Mouse (Mus musculus) liver, embryonic 15.5 days (tissue): ENCODE results near the gene Eml6. TPM values are rescaled to one million over a fixed set of nuclear protein-coding genes. Genes with fewer than 3 reads are reported as not detected.
"Not testable (repeated sequence)": the region's sequence is repeated elsewhere in the genome, so short reads cannot be mapped to it uniquely, and the experiment has no call there.

Source experiments
- ATAC-seq: fragments of 200-750 bp; cut with Nextera tagmentation; 2 replicates; pipeline ENCODE4 v1.8.0; 2017; ENCODE audit warnings: moderate number of reproducible peaks, mild to moderate bottlenecking, moderate library complexity; ENCODE audit not compliant: insufficient read depth
- H3K27ac ChIP-seq: fragments of 300-500 bp; sonication (generic); replicated peaks from 2 replicates; pipeline ENCODE4 v1.5.1; 2015; ENCODE audit warnings: mild to moderate bottlenecking, inconsistent platforms
- H3K27me3 ChIP-seq: fragments of 300-500 bp; sonication (generic); 2 replicates; pipeline ENCODE4 v1.6.1; 2015; ENCODE audit warnings: mild to moderate bottlenecking, inconsistent platforms
- H3K36me3 ChIP-seq: fragments of 300-500 bp; sonication (generic); replicated peaks from 2 replicates; pipeline ENCODE4 v1.6.1; 2015; ENCODE audit warnings: moderate library complexity, mild to moderate bottlenecking, inconsistent platforms
- H3K4me1 ChIP-seq: fragments of 300-500 bp; sonication (generic); replicated peaks from 2 replicates; pipeline ENCODE4 v1.6.1; 2015; ENCODE audit warnings: inconsistent platforms
- H3K4me2 ChIP-seq: fragments of 300-500 bp; sonication (generic); 2 replicates; pipeline ENCODE4 v1.6.1; 2015; ENCODE audit warnings: moderate library complexity, mild to moderate bottlenecking, inconsistent platforms
- H3K4me3 ChIP-seq: fragments of 300-500 bp; sonication (generic); replicated peaks from 2 replicates; pipeline ENCODE4 v1.5.1; 2015; ENCODE audit warnings: mild to moderate bottlenecking, inconsistent platforms
- H3K9ac ChIP-seq: fragments of 300-500 bp; sonication (generic); 2 replicates; pipeline ENCODE4 v1.6.1; 2015; ENCODE audit warnings: moderate library complexity, mild to moderate bottlenecking, inconsistent platforms
- H3K9me3 ChIP-seq: fragments of 300-500 bp; sonication (generic); replicated peaks from 2 replicates; pipeline ENCODE4 v1.6.1; 2016; ENCODE audit warnings: inconsistent platforms
- WGBS: fragments of 180-500 bp; shearing (Covaris S2); methylation state at CpG from one replicate; pipeline ENCODE4 v1.1.7; 2015; ENCODE audit warnings: mixed read lengths; ENCODE audit not compliant: insufficient replicate concordance; 5-methylcytosine and 5-hydroxymethylcytosine counted together
- polyA plus RNA-seq: library from polyadenylated mRNA; unstranded; fragments of >200 nt; fragmentation: Nextera tagmentation; extraction: Ambion mirVana; gene quantifications from 2 replicates; pipeline ENCODE4 v1.2.1, GENCODE M21; 2015

Eml6 gene
- polyA plus RNA-seq, 1 experiment from 2014 or later, result 0.09 TPM

DNA sequence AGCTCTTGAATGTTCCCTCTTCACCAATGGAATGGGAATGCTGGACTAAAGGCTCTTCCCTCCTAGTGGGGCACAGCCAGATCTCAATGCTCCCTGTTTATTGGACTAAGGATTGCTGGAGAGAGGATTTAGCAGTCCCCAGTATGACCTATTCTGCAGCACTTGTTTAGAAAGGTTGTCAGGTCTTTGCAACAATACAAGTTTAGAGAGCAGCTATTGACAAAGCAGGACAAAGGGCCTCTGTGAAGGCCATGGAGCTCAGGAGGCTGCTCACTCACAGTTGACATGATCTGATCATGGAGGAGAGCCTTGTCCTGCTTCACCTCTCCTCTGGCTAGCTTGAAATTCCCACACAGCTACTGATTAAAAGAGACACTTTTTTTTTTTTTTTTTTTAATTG lies 257.3 kb downstream of the Eml6 start:
- Histone ChIP-seq H3K9ac (no peak overlapping the region), H3K36me3 (no peaks in the 10 kb centered on the region), H3K4me2 (no peak overlapping the region), H3K27me3 (no peaks in the 10 kb centered on the region; the same call in 1 of the 2 replicates), H3K4me1 (no peaks in the 10 kb centered on the region), H3K27ac (no peak overlapping the region), H3K9me3 (no peaks in the 10 kb centered on the region), H3K4me3 (no peak overlapping the region)
- no peak for ATAC-seq

DNA sequence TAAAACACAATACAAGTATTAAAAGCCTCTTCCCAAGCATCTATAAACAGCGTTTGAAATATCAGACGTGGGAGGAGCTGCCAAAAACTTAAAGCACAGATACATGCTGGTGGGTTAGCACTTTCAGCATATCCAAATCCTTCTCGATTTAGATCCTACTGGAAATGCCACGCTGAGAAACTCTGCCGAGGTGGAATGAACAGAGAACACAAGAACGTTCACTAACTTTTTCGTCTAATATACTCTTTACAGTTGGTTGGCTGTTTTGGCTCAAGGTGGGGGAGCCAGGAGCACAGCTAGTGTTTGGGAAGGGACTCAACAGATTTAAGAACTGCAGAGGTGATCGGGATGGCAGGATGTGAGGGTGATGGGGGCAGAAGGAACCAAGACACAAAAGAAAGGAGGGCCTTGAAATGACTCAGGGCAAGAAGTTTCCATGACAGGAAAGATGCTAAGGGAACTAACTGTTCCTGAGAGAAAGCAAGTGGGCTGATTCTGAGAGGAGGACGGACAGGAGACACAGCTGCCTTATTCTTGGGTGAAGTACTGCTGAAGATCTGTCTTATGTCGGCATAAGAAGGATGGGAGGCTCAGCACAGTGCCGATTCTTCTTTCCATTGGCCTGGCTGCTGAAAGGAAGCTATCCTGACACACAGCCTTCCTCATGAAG lies 259.4 kb downstream of the Eml6 start:
- no peak overlapping the region for H3K4me3 ChIP-seq
- no peak overlapping the region for H3K4me2 ChIP-seq
- no peak overlapping the region for H3K9ac ChIP-seq
- H3K4me1 ChIP-seq, result no peaks in the 10 kb centered on the region
- H3K27ac ChIP-seq, result no peak overlapping the region
- no peaks in the 10 kb centered on the region for H3K9me3 ChIP-seq
- no peaks in the 10 kb centered on the region; the same call in 1 of the 2 replicates for H3K27me3 ChIP-seq
- no peaks in the 10 kb centered on the region for H3K36me3 ChIP-seq
- 55% methylated on average over 11 of the region's 11 CpGs for WGBS
- no peak for ATAC-seq

DNA sequence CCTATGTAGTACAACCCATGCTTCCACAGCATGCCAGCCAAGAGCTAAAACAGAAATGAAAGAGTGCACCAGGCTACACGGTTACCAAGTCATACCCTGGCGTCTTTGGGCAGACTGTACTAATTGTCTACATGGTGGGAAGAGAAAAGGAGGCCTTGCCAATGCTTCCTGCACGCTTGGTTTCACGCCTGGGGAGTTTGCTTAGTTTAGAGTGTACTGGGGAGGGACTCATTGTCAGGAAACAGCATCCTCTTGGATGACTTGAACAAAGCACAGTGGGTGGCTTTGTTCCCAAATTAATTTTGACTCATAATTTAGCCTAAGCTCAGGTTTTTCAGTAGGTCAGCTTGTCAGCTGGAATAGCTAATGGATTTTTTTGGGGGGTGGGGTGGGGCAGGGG lies 260.8 kb downstream of the Eml6 start:
- Histone ChIP-seq H3K4me1 (no peaks in the 10 kb centered on the region), H3K4me3 (no peak overlapping the region), H3K4me2 (no peak overlapping the region), H3K27ac (no peak overlapping the region), H3K9ac (no peak overlapping the region), H3K36me3 (no peaks in the 10 kb centered on the region), H3K9me3 (no peaks in the 10 kb centered on the region), H3K27me3 (no peaks in the 10 kb centered on the region; the same call in 1 of the 2 replicates)
- no peak for ATAC-seq
- WGBS, result 53% methylated on average over 4 of the region's 4 CpGs

DNA sequence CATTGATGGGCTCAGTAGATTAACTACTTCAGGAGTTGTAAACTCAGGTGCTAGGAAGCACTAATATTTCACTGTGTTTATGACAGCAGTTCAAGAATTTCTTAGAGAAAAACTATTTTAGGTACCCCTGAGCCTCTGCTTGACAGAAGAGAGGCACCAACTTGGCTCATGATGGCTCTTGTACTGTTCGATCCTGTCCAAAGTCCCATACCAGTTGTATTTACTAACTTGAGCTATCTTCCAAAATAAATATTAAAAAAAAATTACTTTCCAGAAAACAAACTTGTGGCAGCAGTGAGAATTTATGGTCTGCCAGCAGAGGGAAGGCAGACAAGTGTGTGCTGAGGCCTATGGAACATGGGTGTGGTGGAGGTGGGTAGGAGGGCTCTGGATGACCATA lies 263.1 kb downstream of the Eml6 start:
- Histone ChIP-seq H3K4me2 (no peak overlapping the region), H3K27me3 (no peaks in the 10 kb centered on the region; the same call in 1 of the 2 replicates), H3K4me3 (no peak overlapping the region), H3K9me3 (no peaks in the 10 kb centered on the region), H3K9ac (no peak overlapping the region), H3K4me1 (no peaks in the 10 kb centered on the region), H3K27ac (no peak overlapping the region), H3K36me3 (no peaks in the 10 kb centered on the region)
- no peak for ATAC-seq
- WGBS, result 62% methylated on average over 1 of the region's 1 CpGs

DNA sequence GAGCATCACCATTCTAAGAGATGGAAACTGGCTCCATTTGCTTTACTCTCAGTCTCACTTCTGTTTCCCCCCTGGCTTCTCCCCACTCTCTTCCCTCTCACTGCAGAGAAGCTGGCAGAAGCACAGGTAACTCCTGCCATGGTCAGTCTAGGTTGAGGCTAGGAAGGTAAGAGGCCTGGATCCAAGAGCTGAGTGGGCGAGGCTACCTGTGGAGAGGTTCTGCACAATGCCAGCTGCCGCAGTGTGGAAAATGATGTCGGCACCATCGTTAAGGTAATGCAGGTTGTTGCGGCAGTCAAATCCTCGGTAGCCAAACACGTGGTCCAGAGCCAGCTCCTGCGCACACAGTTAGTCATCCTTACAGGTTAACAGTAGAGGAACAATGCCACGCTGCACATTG lies 264.4 kb downstream of the Eml6 start:
- H3K9ac ChIP-seq, result no peak overlapping the region
- ATAC-seq, result no peak
- no peak overlapping the region for H3K4me3 ChIP-seq
- H3K27ac ChIP-seq, result no peak overlapping the region
- no peak overlapping the region for H3K4me2 ChIP-seq
- 76% methylated on average over 9 of the region's 9 CpGs for WGBS
- H3K27me3 ChIP-seq, result no peaks in the 10 kb centered on the region; the same call in 1 of the 2 replicates
- no peaks in the 10 kb centered on the region for H3K36me3 ChIP-seq
- H3K4me1 ChIP-seq, result no peaks in the 10 kb centered on the region
- no peaks in the 10 kb centered on the region for H3K9me3 ChIP-seq

DNA sequence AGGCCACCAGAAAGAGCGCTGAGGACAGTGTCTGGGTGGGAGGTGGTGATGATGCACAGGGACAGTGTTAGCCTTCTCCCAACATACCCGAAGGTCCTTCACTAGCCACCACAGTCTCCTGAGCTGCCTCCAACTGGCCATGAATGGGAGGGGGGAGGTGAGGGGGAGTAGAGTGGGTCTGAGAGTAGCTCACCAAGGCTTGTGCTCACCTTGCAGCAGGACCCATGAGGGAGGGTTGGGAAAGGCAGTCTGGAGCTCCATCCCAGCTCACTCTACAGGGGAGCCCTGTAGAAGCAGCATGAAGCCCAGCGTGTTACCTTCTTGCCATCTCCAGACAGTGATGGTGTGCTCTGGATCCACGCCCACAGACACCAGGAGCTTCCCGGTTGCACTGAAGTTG lies 267.2 kb downstream of the Eml6 start:
- no peak overlapping the region for H3K4me3 ChIP-seq
- no peak overlapping the region for H3K27ac ChIP-seq
- ATAC-seq, result no peak
- WGBS, result 72% methylated on average over 5 of the region's 5 CpGs
- no peaks in the 10 kb centered on the region for H3K4me1 ChIP-seq
- H3K27me3 ChIP-seq, result no peaks in the 10 kb centered on the region
- no peak overlapping the region for H3K4me2 ChIP-seq
- H3K9ac ChIP-seq, result no peak overlapping the region
- no peaks in the 10 kb centered on the region for H3K9me3 ChIP-seq
- no peaks in the 10 kb centered on the region for H3K36me3 ChIP-seq

DNA sequence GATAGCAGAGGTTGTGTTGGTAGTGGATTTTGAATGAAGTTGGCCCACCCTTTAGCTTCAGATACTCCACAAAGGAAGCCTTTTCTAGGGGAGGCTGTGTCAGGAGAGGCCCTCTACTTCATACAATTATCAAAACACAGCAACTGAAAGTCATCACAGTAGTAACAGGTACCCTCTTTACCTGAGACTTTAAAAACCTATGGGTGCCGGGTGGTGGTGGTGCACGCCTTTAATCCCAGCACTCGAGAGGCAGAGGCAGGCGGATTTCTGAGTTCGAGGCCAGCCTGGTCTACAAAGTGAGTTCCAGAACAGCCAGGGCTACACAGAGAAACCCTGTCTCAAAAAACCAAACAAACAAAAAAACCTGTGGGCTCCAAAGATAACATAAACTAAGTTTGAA lies 269.8 kb downstream of the Eml6 start:
- H3K4me1 ChIP-seq, H3K27ac ChIP-seq, H3K9me3 ChIP-seq, H3K4me2 ChIP-seq, H3K27me3 ChIP-seq, H3K9ac ChIP-seq, ATAC-seq, H3K36me3 ChIP-seq, H3K4me3 ChIP-seq: not testable (repeated sequence)
- WGBS, result 67% methylated on average over 5 of the region's 5 CpGs

DNA sequence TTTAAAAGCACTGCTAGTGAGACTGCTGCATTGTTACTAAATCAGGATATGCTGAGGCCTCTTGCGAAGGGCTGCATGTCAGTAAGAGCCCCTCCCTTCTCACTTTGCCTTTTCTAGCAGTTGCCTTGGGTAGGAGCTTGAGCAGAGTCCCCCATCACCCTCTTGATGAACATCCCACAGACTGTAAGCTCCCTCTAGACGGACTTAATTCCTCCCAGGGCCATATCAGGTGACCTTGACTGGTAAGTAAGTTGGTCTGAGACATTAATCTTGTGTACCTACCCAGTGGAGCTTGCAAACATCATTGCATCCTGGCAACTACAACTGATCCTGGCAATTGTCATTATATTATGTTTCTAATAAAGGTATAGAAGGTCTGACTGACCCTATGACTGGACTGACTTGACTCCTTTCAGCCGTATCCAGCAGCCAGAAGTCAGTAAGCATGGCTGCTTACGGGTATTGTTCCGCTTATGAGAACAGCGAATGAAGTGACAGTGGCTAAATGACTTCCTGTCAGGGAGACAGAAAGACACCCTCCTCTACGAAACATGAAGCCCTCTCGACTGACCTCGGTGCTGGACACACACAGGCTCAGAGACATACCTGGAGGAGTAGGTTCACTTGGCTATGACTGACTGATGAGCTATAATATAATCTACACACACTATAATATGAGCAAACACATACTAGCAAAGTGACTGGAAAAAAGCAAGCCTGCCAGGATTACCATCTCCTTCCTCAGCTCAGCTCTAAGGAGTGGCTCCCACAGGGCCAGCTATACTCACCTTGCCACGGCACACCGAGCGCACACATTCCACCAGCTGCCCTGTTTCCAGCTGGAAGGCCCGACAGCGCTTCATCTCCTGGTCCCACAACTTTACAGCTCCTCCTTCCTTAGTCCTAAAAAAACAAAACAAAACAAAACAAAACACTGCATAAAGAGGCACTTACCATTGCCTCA lies 273.9 kb downstream of the Eml6 start:
- ATAC-seq, result no peak

DNA sequence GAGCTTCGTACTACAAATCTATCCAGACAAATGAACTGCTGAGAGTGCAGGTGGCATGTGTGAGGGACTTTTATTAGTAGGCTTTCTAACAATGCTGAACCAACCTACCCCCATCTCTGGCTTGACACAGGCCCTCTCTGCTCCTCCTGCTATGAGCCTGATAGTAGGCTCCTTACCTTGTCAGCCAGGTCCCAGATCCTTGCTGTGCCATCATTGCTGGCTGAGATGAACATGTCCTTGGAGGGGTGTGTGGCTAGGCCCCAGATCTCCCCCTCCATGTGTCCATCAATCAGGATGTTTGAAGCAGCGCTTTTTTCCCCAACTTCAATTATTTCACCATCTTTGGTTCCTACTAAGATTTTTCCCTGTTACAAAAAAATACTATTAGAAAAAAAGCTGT lies 274.8 kb downstream of the Eml6 start:
- H3K9ac ChIP-seq, result no peak overlapping the region
- H3K4me2 ChIP-seq, result no peak overlapping the region
- H3K4me1 ChIP-seq, result no peaks in the 10 kb centered on the region
- no peaks in the 10 kb centered on the region for H3K27me3 ChIP-seq
- no peak overlapping the region for H3K27ac ChIP-seq
- H3K36me3 ChIP-seq, result peaks cover 6% of the 10 kb centered on the region; the same call in 1 of the 2 replicates
- WGBS, result 66% methylated on average over 2 of the region's 2 CpGs
- no peak overlapping the region for H3K4me3 ChIP-seq
- H3K9me3 ChIP-seq, result no peaks in the 10 kb centered on the region
- no peak for ATAC-seq

More for the DNA sequence above, 273.9 kb downstream of the Eml6 start:
- no peak overlapping the region for H3K27ac ChIP-seq
- 75% methylated on average over 14 of the region's 14 CpGs for WGBS
- H3K4me1 ChIP-seq, result no peaks in the 10 kb centered on the region
- no peak overlapping the region for H3K4me3 ChIP-seq
- no peak overlapping the region for H3K4me2 ChIP-seq
- H3K36me3 ChIP-seq, result no peaks in the 10 kb centered on the region
- H3K9me3 ChIP-seq, result no peaks in the 10 kb centered on the region
- no peak overlapping the region for H3K9ac ChIP-seq
- no peaks in the 10 kb centered on the region for H3K27me3 ChIP-seq

DNA sequence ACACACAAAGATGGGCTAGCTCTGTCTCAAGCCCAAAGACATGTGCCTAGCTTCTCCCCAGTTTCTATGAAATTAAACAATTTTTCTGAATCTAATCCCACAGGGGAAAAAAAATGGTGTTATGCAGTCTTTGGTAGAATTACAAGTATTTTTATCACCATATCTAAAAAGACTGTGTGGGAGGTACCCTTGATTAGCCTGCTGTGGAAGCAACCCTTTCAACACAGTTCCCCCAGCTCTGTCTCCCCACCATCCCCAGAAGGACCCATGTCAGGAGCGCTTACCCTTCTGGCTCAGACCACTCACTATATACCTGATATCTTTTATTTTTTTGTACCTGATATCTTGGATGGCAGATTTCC lies 276.4 kb downstream of the Eml6 start:
- 89% methylated on average over 1 of the region's 1 CpGs for WGBS
- H3K4me1 ChIP-seq, result no peaks in the 10 kb centered on the region
- no peaks in the 10 kb centered on the region for H3K27me3 ChIP-seq
- peaks cover 7% of the 10 kb centered on the region; the same call in 1 of the 2 replicates for H3K36me3 ChIP-seq
- H3K9ac ChIP-seq, result no peak overlapping the region
- no peak for ATAC-seq
- H3K27ac ChIP-seq, result no peak overlapping the region
- no peaks in the 10 kb centered on the region for H3K9me3 ChIP-seq
- H3K4me2 ChIP-seq, result no peak overlapping the region
- H3K4me3 ChIP-seq, result no peak overlapping the region

DNA sequence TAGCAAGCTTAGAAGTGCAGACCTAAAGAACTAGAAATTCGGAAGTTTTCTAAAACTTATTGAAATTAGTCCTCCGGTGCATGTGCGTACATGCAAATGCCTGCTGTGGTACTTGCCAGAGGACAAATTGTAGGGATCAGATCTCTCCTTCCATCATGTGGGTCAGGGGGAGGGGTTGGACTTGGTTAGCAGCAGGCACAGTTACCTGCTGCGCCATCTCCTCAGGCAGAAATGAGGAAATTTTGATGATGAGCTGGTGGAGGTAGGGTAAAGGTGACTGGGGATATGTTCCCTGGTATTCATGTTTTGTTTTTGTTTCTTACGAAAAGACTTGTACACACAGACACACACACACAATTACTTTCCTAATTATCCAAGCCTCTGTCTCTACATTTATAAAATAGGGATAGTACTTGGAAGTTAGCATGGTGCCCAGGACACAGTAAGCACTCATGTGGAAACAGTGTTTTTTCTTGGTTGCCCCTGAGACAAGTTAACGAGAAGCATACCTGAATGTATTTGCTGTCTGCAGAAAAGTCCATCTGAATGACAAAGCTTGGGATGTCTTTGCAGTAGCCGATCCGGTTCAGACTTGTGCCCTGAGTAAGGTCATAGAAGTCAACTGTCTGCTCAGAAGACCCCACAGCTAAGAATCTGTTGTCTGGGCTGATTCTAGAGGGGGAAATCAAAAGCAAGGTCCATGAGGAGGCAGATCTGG lies 276.9 kb downstream of the Eml6 start:
- ATAC-seq, result no peak
- Histone ChIP-seq H3K27ac (no peak overlapping the region), H3K27me3 (no peaks in the 10 kb centered on the region), H3K9ac (no peak overlapping the region), H3K9me3 (no peaks in the 10 kb centered on the region), H3K36me3 (peaks cover 9% of the 10 kb centered on the region; the same call in 1 of the 2 replicates), H3K4me1 (no peaks in the 10 kb centered on the region), H3K4me2 (no peak overlapping the region), H3K4me3 (no peak overlapping the region)
- WGBS, result 85% methylated on average over 8 of the region's 8 CpGs
